Mouse (Mus musculus) frontal cortex, postnatal 25 days (tissue): ENCODE results near the gene Ttc41.

Experiments used
- DNase-seq, 2 experiments: peaks; one replicate each; pipeline ENCODE4 v3.0.0; 2022; ENCODE audit warnings: low spot score in 2 of 2

Gene Ttc41

GRCm38 (mm10) chr10:86755816-86756502, 50.3 kb downstream of the Ttc41 start:
- no peak for DNase-seq

GRCm38 (mm10) chr10:86757724-86758123, 52.1 kb downstream of the Ttc41 start:
- DNase-seq = no peak

- DNase-seq = no peak
Measured at GRCm38 (mm10) chr10:86758211-86758610, 52.6 kb downstream of the Ttc41 start.

- DNase-seq = no peak
Measured at GRCm38 (mm10) chr10:86761236-86761635, 55.6 kb downstream of the Ttc41 start.

- DNase-seq = no peak
Measured at GRCm38 (mm10) chr10:86761722-86762383, 56.2 kb downstream of the Ttc41 start.

GRCm38 (mm10) chr10:86762384-86762730, 56.7 kb downstream of the Ttc41 start:
- no peak for DNase-seq

GRCm38 (mm10) chr10:86763672-86764071, 58.1 kb downstream of the Ttc41 start, which contains the start of gene Gm49358:
Gene Gm49358, plus strand, starts transcription at chr10:86763972.
- no peak for DNase-seq

- DNase-seq = no peak
Measured at GRCm38 (mm10) chr10:86765344-86765966, 59.8 kb downstream of the Ttc41 start.

GRCm38 (mm10) chr10:86769216-86769615, 63.6 kb downstream of the Ttc41 start:
- DNase-seq = no peak

GRCm38 (mm10) chr10:86769797-86770196, 64.2 kb downstream of the Ttc41 start:
- DNase-seq = no peak

GRCm38 (mm10) chr10:86771701-86772100, 66.1 kb downstream of the Ttc41 start:
- DNase-seq = no peak

- DNase-seq = no peak
Measured at GRCm38 (mm10) chr10:86772231-86772631, 66.6 kb downstream of the Ttc41 start.

GRCm38 (mm10) chr10:86773360-86773759, 67.7 kb downstream of the Ttc41 start:
- no peak for DNase-seq

- DNase-seq = no peak
Measured at GRCm38 (mm10) chr10:86776281-86776680, 70.7 kb downstream of the Ttc41 start.

GRCm38 (mm10) chr10:86777614-86778319, 72.2 kb downstream of the Ttc41 start:
- no peak for DNase-seq

GRCm38 (mm10) chr10:86778398-86779116, 72.9 kb downstream of the Ttc41 start, which contains the start of gene Nt5dc3:
Gene Nt5dc3, plus strand, starts transcription at chr10:86779005.
- peak; percentile 75 to 83 for DNase-seq

GRCm38 (mm10) chr10:86779117-86779755, 73.6 kb downstream of the Ttc41 start:
- DNase-seq = peak; percentile 27 to 33

- no peak for DNase-seq
Measured at GRCm38 (mm10) chr10:86779816-86780500, 74.3 kb downstream of the Ttc41 start.

GRCm38 (mm10) chr10:86781641-86782040, 76.0 kb downstream of the Ttc41 start:
- no peak for DNase-seq

GRCm38 (mm10) chr10:86782656-86783055, 77.0 kb downstream of the Ttc41 start:
- no peak for DNase-seq
